In the genomic region with DNA sequence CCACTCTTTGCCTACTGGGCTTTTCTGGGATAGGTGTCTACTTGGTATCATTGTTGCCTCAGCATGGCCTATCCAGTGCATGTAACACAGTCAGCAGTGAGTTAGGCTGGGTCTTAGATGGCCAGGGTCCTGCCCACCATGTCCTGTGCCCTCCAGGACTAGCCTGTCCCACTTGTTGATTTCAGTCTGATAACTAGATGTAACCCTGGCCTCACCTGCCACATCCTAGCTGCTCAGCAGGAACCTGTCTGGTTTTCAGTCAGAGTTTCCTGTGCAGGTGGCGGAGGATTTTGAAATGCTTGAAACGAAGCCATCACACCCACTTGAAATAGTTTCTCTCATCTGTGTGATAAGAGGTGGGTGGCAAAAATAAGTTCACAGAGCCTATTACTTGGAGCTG, we compare ENCODE assay signal across 9 mouse cellular contexts.
DNase-seq lines count a peak whose midpoint lies in the region; ATAC-seq and TF ChIP-seq lines count a peak whose summit lies in the region.
"Had no signal": no experiment of that assay in that cellular context is flagged by ENCODE, and none has a peak within 500 bp of the region (broad histone marks: within the 10 kb centered on the region; RNA-seq: fewer than 3 reads in every experiment).

No protein-coding gene starts in this region.

- ATAC-seq in cerebellum, adult (ENCODE audit: insufficient number of reproducible peaks, low FRiP score, low TSS enrichment): no peak
- ATAC-seq in heart, postnatal 0 days (ENCODE audit: insufficient read depth, low read depth): peak; percentile 27

- H3K27me3 ChIP-seq in heart, postnatal 0 days (ENCODE audit: control insufficient read depth, insufficient read depth, low read length): no peaks in the 10 kb centered on the region
- no peaks in the 10 kb centered on the region for H3K27me3 ChIP-seq in megakaryocyte, embryonic 14.5 days (replicated peaks)
- no peaks in the 10 kb centered on the region for H3K27me3 ChIP-seq in midbrain, embryonic 10.5 days (ENCODE audit: low read depth, poor library complexity, severe bottlenecking)

- peak overlapping the region; percentile 28; the same call in 1 of the 2 replicates for H3K4me2 ChIP-seq in heart, postnatal 0 days (ENCODE audit: low read depth, low read length)

- H3K4me3 ChIP-seq in heart, postnatal 0 days (ENCODE audit: low read depth, low read length): no peak overlapping the region
- H3K4me3 ChIP-seq in megakaryocyte, embryonic 14.5 days (replicated peaks): peak overlapping the region; percentile 46
- no peak overlapping the region for H3K4me3 ChIP-seq in midbrain, embryonic 10.5 days

- H3K27ac ChIP-seq in heart, postnatal 0 days (ENCODE audit: low read depth): peak overlapping the region; percentile 95
- H3K27ac ChIP-seq in midbrain, embryonic 10.5 days (replicated peaks): no peak overlapping the region

- H3K9me3 ChIP-seq in heart, postnatal 0 days (replicated peaks; ENCODE audit: control insufficient read depth, low read length): no peaks in the 10 kb centered on the region
- no peaks in the 10 kb centered on the region; the same call in 1 of the 2 replicates for H3K9me3 ChIP-seq in megakaryocyte, embryonic 14.5 days
- H3K9me3 ChIP-seq in midbrain, embryonic 10.5 days (replicated peaks): no peaks in the 10 kb centered on the region

- H3K4me1 ChIP-seq in heart, postnatal 0 days (ENCODE audit: control insufficient read depth, insufficient read depth): peaks cover 50% of the 10 kb centered on the region
- H3K4me1 ChIP-seq in megakaryocyte, embryonic 14.5 days: peaks cover 35% of the 10 kb centered on the region
- peaks cover 12% of the 10 kb centered on the region; the same call in 1 of the 2 replicates for H3K4me1 ChIP-seq in midbrain, embryonic 10.5 days

- H3K9ac ChIP-seq in heart, postnatal 0 days (replicated peaks; ENCODE audit: low read depth, low read length): 0 out of 2 replicates have a peak overlapping the region, but pooled peaks have one; percentile 15

- DNase-seq in cerebellum, adult 9-11 months: peak; percentile 36
- DNase-seq in B cell, adult 2 months: peak; percentile 18 to 19
- DNase-seq in heart, postnatal 0 days (ENCODE audit: low spot score): no peak
- no peak for DNase-seq in adrenal gland, postnatal 14 days
- DNase-seq in midbrain, embryonic 10.5 days (ENCODE audit: low spot score): no peak
- no peak for DNase-seq in ovary, adult 18-20 months (ENCODE audit: low spot score)
- DNase-seq: cerebellum, adult 9-10 months had no signal

- no peak for TF ChIP-seq EP300 in heart, postnatal 0 days (IDR thresholded peaks at IDR 0.05; ENCODE audit: low read depth)

- H3K36me3 ChIP-seq in heart, postnatal 0 days (replicated peaks; ENCODE audit: control insufficient read depth, insufficient read depth, low read length): no peaks in the 10 kb centered on the region
- H3K36me3 ChIP-seq in megakaryocyte, embryonic 14.5 days (replicated peaks; ENCODE audit: low read length): no peaks in the 10 kb centered on the region
- H3K36me3 ChIP-seq in midbrain, embryonic 10.5 days: no peaks in the 10 kb centered on the region

- 14% methylated on average over 2 of the region's 2 CpGs for WGBS in heart, postnatal 0 days
- WGBS in midbrain, embryonic 10.5 days: 93% methylated on average over 2 of the region's 2 CpGs

- TF ChIP-seq CTCF in heart, postnatal 0 days (IDR thresholded peaks at IDR 0.05; ENCODE audit: low read depth): no peak

Comparison
In these comparisons a context has a peak if more than half of its experiments do, and no peak if none do; other contexts are left out.
1. DNase-seq: peak in cerebellum, adult 9-11 months (single experiment) and B cell, adult 2 months (2 of 2); none in heart, postnatal 0 days (single experiment), adrenal gland, postnatal 14 days (single experiment), midbrain, embryonic 10.5 days (single experiment) and ovary, adult 18-20 months (single experiment).